Mouse (Mus musculus): ENCODE measurements around the gene Tenm4.

- TF ChIP-seq EP300 (IDR thresholded peaks at IDR 0.05; ENCODE audit: low read length) (no peak), TCF12 (IDR thresholded peaks at IDR 0.05; ENCODE audit: low read depth, low read length) (no peak), NRF1 (IDR thresholded peaks at IDR 0.05; ENCODE audit: low read depth, low read length) (no peak), JUND (conservative IDR thresholded peaks at IDR 0.05; ENCODE audit: low read depth, low read length) (no peak), POLR2A (IDR thresholded peaks at IDR 0.05; ENCODE audit: low read depth, low read length) (no peak), RCOR1 (conservative IDR thresholded peaks at IDR 0.05; ENCODE audit: low read depth, low read length) (no peak), RAD21 (IDR thresholded peaks at IDR 0.05; ENCODE audit: low read depth, low read length) (no peak), NELFE (IDR thresholded peaks at IDR 0.05; ENCODE audit: low read depth, low read length) (no peak), CHD2 (IDR thresholded peaks at IDR 0.05; ENCODE audit: low read length) (no peak)
Observed at GRCm38 (mm10) chr7:96536313-96536880, 365.4 kb downstream of the Tenm4 start.

Data from CH12.LX (cell line).